Mouse (Mus musculus) stomach, postnatal 0 days (tissue): ENCODE measurements around the gene Rngtt.

Experiments used
- CTCF ChIP-seq: IDR thresholded peaks from 2 replicates; pipeline ENCODE4 v1.5.1; 2016; ENCODE audit warnings: antibody characterized with exemption, low read depth, mild to moderate bottlenecking, moderate library complexity
- EP300 ChIP-seq: optimal IDR thresholded peaks from 2 replicates; pipeline ENCODE3; 2016; ENCODE audit warnings: antibody characterized with exemption

GRCm38 (mm10) chr4:33374916-33375315 is 64.8 kb downstream of the Rngtt start:
- TF ChIP-seq CTCF (no peak), EP300 (no peak)
